Comparison of ENCODE assay signal across 8 mouse cellular contexts in the genomic region with DNA sequence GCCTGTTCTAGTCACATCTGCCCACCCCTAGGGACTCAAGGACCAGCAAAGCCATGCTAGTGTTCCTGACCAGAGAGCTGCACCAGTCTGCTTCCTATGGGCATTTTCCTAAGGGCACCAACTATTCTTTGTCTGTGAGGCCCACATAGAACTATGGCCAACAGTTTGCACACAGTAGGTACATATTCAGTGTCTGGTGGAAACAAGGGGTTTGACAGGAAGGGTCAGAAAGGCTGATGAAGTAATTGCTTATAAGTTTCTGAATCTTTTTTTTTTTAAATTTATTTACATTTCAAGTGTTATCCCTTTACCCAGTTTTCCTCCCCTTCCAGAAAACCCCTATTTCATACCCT.
DNase-seq lines count a peak whose midpoint lies in the region; ATAC-seq lines count a peak whose summit lies in the region.

No protein-coding gene starts in this region.

- DNase-seq in hindbrain, embryonic 10.5 days (ENCODE audit: low spot score): no peak
- no peak for DNase-seq in hindbrain, embryonic 11.5 days (ENCODE audit: low spot score)
- DNase-seq in hindbrain, embryonic 14.5 days (ENCODE audit: low spot score): no peak
- no peak for DNase-seq in cerebellum, postnatal 14 days
- DNase-seq in thymus, postnatal 0 days (ENCODE audit: low spot score): no peak

- no peak overlapping the region for H3K9ac ChIP-seq in hindbrain, embryonic 11.5 days (ENCODE audit: low read depth, low read length)
- H3K9ac ChIP-seq in hindbrain, embryonic 14.5 days: 0 out of 2 replicates have a peak overlapping the region, but pooled peaks have one; percentile 37
- H3K9ac ChIP-seq in midbrain, embryonic 13.5 days (replicated peaks): peak overlapping the region; percentile 10; the same call in 1 of the 2 replicates

- H3K27ac ChIP-seq in hindbrain, embryonic 10.5 days: peak overlapping the region; percentile 83
- no peak overlapping the region; the same call in 1 of the 2 replicates for H3K27ac ChIP-seq in hindbrain, embryonic 11.5 days (ENCODE audit: low read depth, low read length)
- H3K27ac ChIP-seq in brown adipose tissue, adult 24 weeks (replicated peaks; ENCODE audit: low read depth, low read length): peak overlapping the region; percentile 97
- peak overlapping the region; percentile 53; the same call in 1 of the 2 replicates for H3K27ac ChIP-seq in hindbrain, embryonic 14.5 days
- H3K27ac ChIP-seq in midbrain, embryonic 13.5 days: peak overlapping the region; percentile 67

- no peak overlapping the region for H3K4me3 ChIP-seq in hindbrain, embryonic 10.5 days
- H3K4me3 ChIP-seq in hindbrain, embryonic 11.5 days (ENCODE audit: low read depth, low read length): no peak overlapping the region
- H3K4me3 ChIP-seq in brown adipose tissue, adult 24 weeks (ENCODE audit: insufficient read depth, low read depth, low read length): peak overlapping the region; percentile 65
- no peak overlapping the region for H3K4me3 ChIP-seq in hindbrain, embryonic 14.5 days (replicated peaks; ENCODE audit: low read length)
- H3K4me3 ChIP-seq in midbrain, embryonic 13.5 days (replicated peaks): no peak overlapping the region

- ATAC-seq in hindbrain, embryonic 11.5 days (ENCODE audit: low FRiP score): no peak
- ATAC-seq in hindbrain, embryonic 14.5 days (ENCODE audit: low FRiP score): no peak
- ATAC-seq in midbrain, embryonic 13.5 days: no peak; the same call in 1 of the 2 replicates
- ATAC-seq in erythroid progenitor cell, adult 5-6 weeks (replicated peaks; ENCODE audit: low FRiP score, poor library complexity, severe bottlenecking): no peak

- peaks cover 21% of the 10 kb centered on the region for H3K4me1 ChIP-seq in hindbrain, embryonic 10.5 days (replicated peaks)
- no peaks in the 10 kb centered on the region for H3K4me1 ChIP-seq in hindbrain, embryonic 11.5 days (replicated peaks; ENCODE audit: control insufficient read depth, insufficient read depth, low read length)
- 0 out of 2 replicates have a peak, but pooled peaks cover 3% of the 10 kb centered on the region for H3K4me1 ChIP-seq in brown adipose tissue, adult 24 weeks (ENCODE audit: control insufficient read depth, insufficient read depth, insufficient read length, low read length)
- no peaks in the 10 kb centered on the region for H3K4me1 ChIP-seq in hindbrain, embryonic 14.5 days (replicated peaks; ENCODE audit: control insufficient read depth, insufficient read depth, low read length)
- H3K4me1 ChIP-seq in midbrain, embryonic 13.5 days (replicated peaks): peaks cover 6% of the 10 kb centered on the region

- H3K9me3 ChIP-seq in hindbrain, embryonic 10.5 days: no peaks in the 10 kb centered on the region
- H3K9me3 ChIP-seq in hindbrain, embryonic 11.5 days (ENCODE audit: control insufficient read depth, low read length): no peaks in the 10 kb centered on the region
- no peaks in the 10 kb centered on the region for H3K9me3 ChIP-seq in hindbrain, embryonic 14.5 days (ENCODE audit: control insufficient read depth, low read length)
- H3K9me3 ChIP-seq in midbrain, embryonic 13.5 days: no peaks in the 10 kb centered on the region

- no peaks in the 10 kb centered on the region for H3K36me3 ChIP-seq in hindbrain, embryonic 10.5 days
- H3K36me3 ChIP-seq in hindbrain, embryonic 11.5 days (ENCODE audit: control insufficient read depth, insufficient read depth, low read length): no peaks in the 10 kb centered on the region
- H3K36me3 ChIP-seq in hindbrain, embryonic 14.5 days (replicated peaks; ENCODE audit: control insufficient read depth, insufficient read depth): no peaks in the 10 kb centered on the region
- H3K36me3 ChIP-seq in midbrain, embryonic 13.5 days: no peaks in the 10 kb centered on the region

- no peak overlapping the region for H3K4me2 ChIP-seq in hindbrain, embryonic 11.5 days (replicated peaks; ENCODE audit: low read depth, low read length)
- H3K4me2 ChIP-seq in hindbrain, embryonic 14.5 days (replicated peaks): peak overlapping the region; percentile 41
- H3K4me2 ChIP-seq in midbrain, embryonic 13.5 days (replicated peaks): peak overlapping the region; percentile 40; the same call in 1 of the 2 replicates

- no peaks in the 10 kb centered on the region for H3K27me3 ChIP-seq in hindbrain, embryonic 10.5 days (ENCODE audit: insufficient read depth, poor library complexity, severe bottlenecking)
- H3K27me3 ChIP-seq in hindbrain, embryonic 11.5 days (ENCODE audit: control insufficient read depth, insufficient read depth, low read length): no peaks in the 10 kb centered on the region
- H3K27me3 ChIP-seq in hindbrain, embryonic 14.5 days (ENCODE audit: control insufficient read depth, insufficient read depth, low read length): no peaks in the 10 kb centered on the region
- no peaks in the 10 kb centered on the region for H3K27me3 ChIP-seq in midbrain, embryonic 13.5 days
